Mouse (Mus musculus) neutrophil, adult 5-6 weeks (primary cell): Measurements from ENCODE around the gene Efcab11. TPM values are rescaled to one million over a fixed set of nuclear protein-coding genes. Genes with fewer than 3 reads are reported as not detected.

Experiments used
- ATAC-seq: fragments of 151-379, 151-347 bp; 2 replicates; pipeline ENCODE4 v1.8.0; 2017; ENCODE audit warnings: mild to moderate bottlenecking, moderate TSS enrichment; ENCODE audit not compliant: insufficient number of reproducible peaks, poor library complexity, low FRiP score, severe bottlenecking; ENCODE audit errors: extremely low read depth
- total RNA-seq: library from RNA; stranded (forward); fragments of 200-1000 nt; gene quantifications from 2 replicates; pipeline ENCODE4 v1.2.3, GENCODE M21; 2017

Gene Efcab11
- 0.37 and 2.4 TPM in 2 replicates for total RNA-seq

- peak; percentile 69 for ATAC-seq
These were observed at the start of gene Efcab11, which contains the start of gene Tdp1 for GRCm38 (mm10) chr12:99884269-99885261. TSS of gene Efcab11 (minus strand) at chr12:99884439. TSS of gene Tdp1 (plus strand) at chr12:99884517.

DNA sequence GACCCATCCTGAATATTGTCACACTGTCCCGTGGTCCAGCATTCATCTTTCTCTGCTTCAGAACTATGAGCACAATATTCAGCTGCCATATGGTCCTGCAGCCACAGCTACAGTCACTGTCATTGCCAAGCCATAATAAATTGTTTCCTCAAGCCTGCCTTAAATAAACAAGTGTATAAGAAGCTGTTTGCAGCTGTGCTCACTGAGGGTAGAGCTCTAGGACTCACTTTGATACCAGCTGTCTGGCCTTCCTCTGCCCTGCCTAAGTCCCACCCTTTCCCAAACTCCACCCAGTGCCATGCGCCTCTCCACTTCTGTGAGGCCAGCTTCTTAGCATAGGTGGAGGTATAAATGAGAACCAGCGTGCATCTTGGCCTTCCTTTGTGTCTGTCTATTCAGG lies 49.4 kb upstream of the Efcab11 start:
- no peak for ATAC-seq

DNA sequence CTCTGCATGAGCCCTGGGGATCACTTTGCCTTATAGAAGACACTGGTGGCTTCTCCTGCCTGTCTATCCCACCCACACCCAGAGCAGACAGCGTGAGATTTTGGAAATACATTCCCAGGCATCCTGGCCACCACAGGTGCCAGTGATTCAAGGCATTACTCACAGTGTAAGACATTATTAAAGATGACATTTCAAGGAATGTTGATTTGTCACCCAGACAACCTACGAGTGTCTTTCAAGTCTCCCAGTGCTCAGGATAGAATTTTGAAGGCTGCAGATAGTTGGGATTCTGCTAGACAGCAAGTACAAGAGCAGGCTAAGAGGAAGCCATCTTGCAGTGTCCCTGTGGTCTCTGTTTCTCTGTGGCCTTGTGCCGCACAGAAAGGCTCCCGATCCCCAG lies 48.0 kb upstream of the Efcab11 start:
- no peak for ATAC-seq

DNA sequence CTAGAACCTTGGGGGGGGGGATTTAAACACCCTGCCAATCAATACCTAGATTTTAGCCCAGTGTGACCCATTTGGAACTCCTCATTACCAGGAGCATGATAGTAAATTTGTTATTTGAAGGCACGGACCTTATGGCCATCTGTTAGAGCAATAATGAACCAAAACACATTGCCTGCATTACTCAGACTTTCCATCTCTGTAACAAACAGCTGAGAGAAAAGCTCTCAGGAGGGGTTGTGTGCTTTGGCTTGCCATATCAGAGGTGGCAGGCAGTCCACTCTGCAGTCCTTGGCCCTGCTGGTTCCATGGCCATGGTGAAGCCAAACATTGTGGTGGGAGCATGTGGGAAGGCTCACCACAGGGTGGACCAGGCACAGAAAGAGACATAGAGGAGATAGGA lies 44.9 kb upstream of the Efcab11 start:
- ATAC-seq = no peak

DNA sequence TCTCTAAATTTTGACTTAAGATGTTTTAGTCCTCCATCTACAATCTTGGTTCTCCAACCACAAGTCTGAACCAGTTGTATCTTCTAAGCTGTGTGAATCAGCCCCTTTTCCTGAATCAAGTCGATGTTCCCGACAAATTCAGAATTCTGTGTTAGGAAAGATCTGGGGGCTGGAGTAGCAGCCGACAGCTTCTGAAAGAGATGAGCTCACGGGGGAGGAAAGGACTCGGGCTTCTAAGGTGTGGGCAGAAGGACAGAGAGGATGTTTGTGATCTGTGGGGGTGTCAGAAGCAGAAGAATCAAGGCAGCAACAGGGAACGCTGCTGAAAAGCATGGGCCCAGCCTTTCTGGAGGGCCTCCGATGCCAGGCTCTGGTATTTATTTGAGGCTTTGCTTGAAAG lies 44.1 kb upstream of the Efcab11 start:
- no peak for ATAC-seq

DNA sequence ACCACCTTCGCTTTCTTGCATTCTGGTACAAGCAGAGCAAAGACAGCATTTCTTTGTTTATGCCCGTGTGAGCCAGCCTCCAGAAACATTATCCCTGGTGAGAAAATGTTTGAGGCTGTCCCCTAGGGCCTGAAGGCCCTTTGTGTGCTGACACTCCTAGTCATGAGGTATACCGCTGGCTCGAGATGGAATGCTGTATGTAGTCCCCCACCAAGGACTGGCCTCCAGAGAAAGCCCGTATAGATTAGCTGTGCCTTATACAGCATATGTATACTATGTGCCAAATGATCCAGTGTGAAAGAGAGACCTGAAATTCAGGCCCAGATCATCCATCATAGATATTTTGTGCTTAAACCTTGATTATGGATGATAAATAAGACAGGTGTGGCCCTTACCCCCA lies 39.5 kb upstream of the Efcab11 start:
- ATAC-seq = no peak

DNA sequence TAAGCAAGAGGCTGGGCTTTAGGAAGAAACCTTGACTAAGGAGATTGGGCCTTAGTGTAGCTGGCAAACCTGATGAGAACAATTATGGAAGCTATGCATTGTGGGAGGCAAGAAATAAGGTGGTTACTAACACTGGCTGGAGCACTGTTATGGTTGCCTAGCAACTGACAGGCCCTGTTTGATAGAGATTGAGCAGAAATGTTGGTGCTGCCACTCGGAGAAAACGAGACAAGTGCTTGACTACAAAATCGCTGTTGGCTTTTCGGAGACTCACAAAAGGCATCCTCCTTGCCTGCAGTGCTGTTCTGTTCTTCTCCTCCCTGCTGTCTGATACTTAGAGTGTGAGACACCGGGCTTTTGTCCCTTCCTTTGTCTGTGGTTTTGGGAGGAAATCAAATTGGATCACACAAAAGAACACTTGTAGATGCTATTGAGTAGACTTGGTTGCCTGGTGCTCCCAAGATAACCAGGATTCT lies 38.9 kb upstream of the Efcab11 start:
- no peak for ATAC-seq

DNA sequence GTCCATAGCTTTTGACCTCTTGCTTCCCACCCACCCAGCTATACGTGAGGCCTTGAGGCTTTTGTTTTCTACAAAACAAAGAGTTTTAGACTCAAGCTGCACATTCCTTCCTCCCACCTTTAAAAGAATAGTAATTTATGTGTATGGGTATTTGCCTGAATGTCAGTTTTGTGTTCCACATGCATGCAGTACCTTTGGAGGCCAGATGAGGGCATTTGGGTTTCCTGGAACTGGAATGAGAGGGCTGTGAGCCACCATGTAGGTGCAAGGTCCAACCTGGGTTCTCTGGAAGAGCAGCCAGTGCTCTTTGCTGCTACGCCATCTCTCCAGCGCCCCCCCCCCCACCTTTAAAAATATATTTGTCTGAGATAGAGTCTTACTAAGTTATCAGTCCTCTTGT lies 36.8 kb upstream of the Efcab11 start:
- ATAC-seq = no peak

GRCm38 (mm10) chr12:99919636-99920035 lies 35.4 kb upstream of the Efcab11 start:
- no peak for ATAC-seq

GRCm38 (mm10) chr12:99917800-99918427 lies 33.7 kb upstream of the Efcab11 start:
- ATAC-seq = no peak

- ATAC-seq = no peak
These were observed 27.2 kb upstream of the Efcab11 start for GRCm38 (mm10) chr12:99911466-99911865.

DNA sequence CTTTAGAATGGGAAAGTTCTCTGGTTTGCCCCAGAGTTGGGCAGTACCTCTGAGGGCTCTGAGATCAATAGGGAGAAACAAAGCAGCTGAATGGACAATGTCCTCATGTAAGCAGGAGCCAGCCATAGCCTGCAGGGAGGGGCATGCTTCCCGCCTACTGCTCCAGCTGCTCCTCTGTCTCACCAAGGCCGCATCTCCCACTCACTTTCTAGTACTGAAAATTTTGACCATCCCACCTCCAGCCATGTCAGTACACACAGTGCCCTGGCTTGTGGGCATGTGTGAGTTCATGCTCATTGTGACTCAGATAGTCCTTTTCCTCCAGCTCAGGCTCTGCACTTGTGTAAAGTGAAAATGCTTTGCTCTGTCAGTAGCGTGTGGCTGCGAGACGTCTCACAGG lies 20.3 kb upstream of the Efcab11 start:
- ATAC-seq = no peak

- ATAC-seq = peak; percentile 49; the same call in 1 of the 2 replicates
These were observed 18.7 kb upstream of the Efcab11 start for GRCm38 (mm10) chr12:99902867-99903370.

- no peak for ATAC-seq
These were observed 18.0 kb upstream of the Efcab11 start for GRCm38 (mm10) chr12:99901973-99902866.

DNA sequence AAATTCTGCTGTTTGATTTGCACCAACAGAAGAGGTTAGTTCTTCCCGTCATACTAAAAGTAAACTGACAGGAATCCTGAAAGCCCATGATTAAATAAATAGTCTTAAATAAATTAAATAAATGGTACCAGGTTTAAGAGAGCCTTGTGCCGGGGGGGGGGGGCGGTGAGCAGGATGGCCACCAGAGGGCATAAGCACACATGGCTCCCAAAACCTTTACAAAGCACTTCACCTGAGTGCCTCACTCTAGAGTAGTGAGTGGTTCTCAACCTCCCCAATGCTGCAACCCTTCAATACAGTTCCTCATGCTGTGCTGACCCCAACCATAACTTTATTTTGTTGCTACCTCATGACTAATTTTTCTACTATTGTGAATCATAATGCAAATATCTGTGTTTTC lies 15.8 kb upstream of the Efcab11 start:
- peak; percentile 47; the same call in 1 of the 2 replicates for ATAC-seq

DNA sequence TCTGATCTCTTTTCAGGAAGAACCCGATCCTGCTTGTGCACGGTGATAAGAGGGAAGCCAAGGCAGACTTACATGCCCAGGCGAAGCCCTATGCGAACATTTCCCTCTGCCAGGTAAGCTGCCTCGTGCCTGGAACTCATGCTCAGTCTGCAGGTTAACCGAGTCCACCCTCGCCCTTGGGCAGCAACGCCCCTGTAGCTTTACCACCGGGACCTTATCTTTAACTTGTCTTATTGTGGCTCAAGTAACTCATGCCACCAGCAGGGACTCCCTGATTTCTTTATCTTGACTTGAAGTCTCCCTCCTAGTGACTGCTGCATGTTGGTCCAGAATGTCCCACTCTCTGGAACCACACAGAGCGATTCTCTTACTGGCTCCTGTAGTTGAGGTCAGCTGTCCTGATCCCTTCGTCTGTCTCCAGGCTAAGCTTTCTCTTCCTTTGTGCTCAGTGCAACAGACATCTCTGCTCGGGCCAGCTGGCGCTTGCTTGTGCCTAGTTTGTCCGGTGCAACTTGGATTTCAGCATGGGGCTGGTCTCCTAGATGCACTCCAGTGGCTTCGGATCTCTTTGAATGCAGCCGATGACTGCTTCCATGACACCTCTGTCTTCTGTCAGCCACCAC lies 14.1 kb upstream of the Efcab11 start:
- no peak for ATAC-seq

DNA sequence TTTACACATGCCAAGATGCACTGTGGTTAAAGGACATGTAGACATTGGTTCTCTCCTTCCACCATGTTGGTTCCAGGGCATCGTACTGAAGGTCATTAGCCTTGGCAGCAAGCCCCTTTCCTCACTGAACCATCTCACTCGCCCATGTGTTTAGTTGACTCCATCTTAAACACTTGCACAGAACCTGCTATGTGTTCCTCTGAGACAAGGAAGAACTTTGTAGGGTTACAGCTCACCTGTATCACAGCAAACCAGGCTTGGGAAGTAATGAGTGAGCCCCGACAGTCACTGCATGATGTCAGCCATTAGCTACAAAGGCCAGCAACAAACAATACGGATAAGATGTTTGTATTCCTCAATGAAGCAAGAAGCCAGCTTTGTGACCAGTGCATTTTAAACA lies 13.6 kb upstream of the Efcab11 start:
- ATAC-seq = no peak

GRCm38 (mm10) chr12:99885282-99885901 lies 1.2 kb upstream of the Efcab11 start:
- ATAC-seq = no peak
